Mouse (Mus musculus): ENCODE results near the gene Gm10488. TPM values are rescaled to one million over a fixed set of nuclear protein-coding genes. Genes with fewer than 3 reads are reported as not detected.
"Not testable (repeated sequence)": the region's sequence is repeated elsewhere in the genome, so short reads cannot be mapped to it uniquely, and the experiment has no call there.

The Gm10488 gene
- not detected in 2 replicates for polyA plus RNA-seq (2011; ENCODE audit: insufficient read depth, insufficient read length, low replicate concordance, missing spikeins)

DNA sequence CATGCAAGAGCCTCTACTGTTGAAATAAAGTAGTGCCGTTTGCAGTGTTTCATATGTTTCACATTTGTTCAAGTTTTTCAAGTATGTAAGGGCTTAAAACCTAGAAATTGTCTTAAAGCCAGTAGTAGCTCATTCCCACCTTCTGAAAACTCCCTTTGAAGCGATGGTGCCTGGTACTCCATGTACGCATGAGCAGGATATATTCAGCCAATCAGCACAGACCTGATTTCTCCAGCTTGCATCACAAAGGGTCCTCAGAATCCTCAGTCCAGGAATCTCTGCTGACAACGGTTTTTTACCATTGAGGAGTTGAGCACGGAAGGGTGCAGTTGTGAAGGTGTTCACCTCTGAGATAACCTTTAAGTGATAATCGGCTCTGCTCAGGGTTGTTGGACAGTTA lies at the start of gene Gm10488:
TSS of gene Gm10488 (plus strand) at position 301 of the 400 bp plus-strand sequence.
- H3K4me1 ChIP-seq (ENCODE audit: control insufficient read depth, insufficient read depth, low read length); H3K4me3 ChIP-seq (replicated peaks; ENCODE audit: control insufficient read depth, low read depth, low read length); H3K27ac ChIP-seq (ENCODE audit: control insufficient read depth, insufficient read depth, low read depth, low read length, poor library complexity): not testable (repeated sequence)
- WGBS = no CpG with 5 or more reads among the region's 6 CpGs

Data from bone marrow, adult 2 months (tissue).